Mouse (Mus musculus) neural tube, embryonic 15.5 days (tissue): ENCODE measurements around the gene Rnf227. TPM values are rescaled to one million over a fixed set of nuclear protein-coding genes. Genes with fewer than 3 reads are reported as not detected.

Experiments
- ATAC-seq: fragments of 200-750 bp; cut with Nextera tagmentation; 2 replicates; pipeline ENCODE4 v1.8.0; 2017; ENCODE audit warnings: mild to moderate bottlenecking, moderate TSS enrichment, moderate library complexity; ENCODE audit not compliant: low FRiP score
- H3K27ac ChIP-seq: fragments of 300-500 bp; sonication (generic); replicated peaks from 2 replicates; pipeline ENCODE4 v1.5.1; 2015; ENCODE audit warnings: mild to moderate bottlenecking, inconsistent platforms
- H3K27me3 ChIP-seq: fragments of 300-500 bp; sonication (generic); replicated peaks from 2 replicates; pipeline ENCODE4 v1.6.1; 2015; ENCODE audit warnings: inconsistent platforms
- H3K36me3 ChIP-seq: fragments of 300-500 bp; sonication (generic); 2 replicates; pipeline ENCODE4 v1.6.1; 2015; ENCODE audit warnings: inconsistent platforms
- H3K4me1 ChIP-seq: fragments of 300-500 bp; sonication (generic); 2 replicates; pipeline ENCODE4 v1.6.1; 2015; ENCODE audit warnings: inconsistent platforms
- H3K4me2 ChIP-seq: fragments of 300-500 bp; sonication (generic); 2 replicates; pipeline ENCODE4 v1.6.1; 2015; ENCODE audit warnings: inconsistent platforms, mild to moderate bottlenecking, moderate library complexity
- H3K4me3 ChIP-seq: fragments of 300-500 bp; sonication (generic); replicated peaks from 2 replicates; pipeline ENCODE4 v1.5.1; 2015; ENCODE audit warnings: mild to moderate bottlenecking, inconsistent platforms
- H3K9ac ChIP-seq: fragments of 300-500 bp; sonication (generic); replicated peaks from 2 replicates; pipeline ENCODE4 v1.6.1; 2015; ENCODE audit warnings: mild to moderate bottlenecking, inconsistent platforms
- H3K9me3 ChIP-seq: fragments of 300-500 bp; sonication (generic); replicated peaks from 2 replicates; pipeline ENCODE4 v1.6.1; 2016; ENCODE audit warnings: inconsistent platforms
- WGBS: fragments of 180-500 bp; shearing (Covaris S2); methylation state at CpG from one replicate; pipeline ENCODE4 v1.1.7; 2015; ENCODE audit warnings: mixed read lengths; 5-methylcytosine and 5-hydroxymethylcytosine counted together
- polyA plus RNA-seq: library from polyadenylated mRNA; unstranded; fragments of >200 nt; fragmentation: Nextera tagmentation; extraction: Ambion mirVana; gene quantifications from 2 replicates; pipeline ENCODE4 v1.2.1, GENCODE M21; 2015

Rnf227 gene
- polyA plus RNA-seq, 1 experiment from 2014 or later, result 250 TPM

DNA sequence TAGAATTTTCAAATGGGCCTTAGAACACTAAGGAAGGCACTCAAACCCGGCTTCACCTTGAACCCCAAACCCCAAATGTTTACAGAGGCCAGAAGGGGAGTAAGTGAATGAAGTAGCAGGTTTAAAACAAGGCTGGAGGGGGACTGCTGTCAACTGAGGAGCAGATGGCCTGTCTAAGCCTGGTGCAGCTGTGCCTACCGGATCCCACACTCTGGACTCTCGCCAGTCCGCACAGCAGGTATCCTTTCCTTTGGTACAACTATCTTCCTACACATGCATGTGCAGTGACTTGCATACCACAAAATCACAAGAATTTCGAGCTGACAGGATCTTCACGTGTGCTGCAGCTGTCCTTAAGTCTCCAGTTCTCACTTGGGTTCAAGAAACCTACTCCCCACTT is 18.3 kb upstream of the Rnf227 start:
- Histone ChIP-seq H3K4me1 (peaks cover 54% of the 10 kb centered on the region), H3K4me3 (0 out of 2 replicates have a peak overlapping the region, but pooled peaks have one; percentile 1), H3K9me3 (no peaks in the 10 kb centered on the region), H3K36me3 (peaks cover 16% of the 10 kb centered on the region), H3K9ac (no peak overlapping the region), H3K4me2 (peak overlapping the region; percentile 84), H3K27ac (no peak overlapping the region), H3K27me3 (no peaks in the 10 kb centered on the region; the same call in 1 of the 2 replicates)
- 67% methylated on average over 6 of the region's 6 CpGs for WGBS
- ATAC-seq, result no peak

- H3K27ac ChIP-seq, result peak overlapping the region; percentile 92
- H3K4me2 ChIP-seq, result peak overlapping the region; percentile 84
- ATAC-seq, result no peak
- H3K36me3 ChIP-seq, result peaks cover 16% of the 10 kb centered on the region
- peaks cover 7% of the 10 kb centered on the region for H3K27me3 ChIP-seq
- no peaks in the 10 kb centered on the region for H3K9me3 ChIP-seq
- H3K4me3 ChIP-seq, result peak overlapping the region; percentile 66
- H3K9ac ChIP-seq, result peak overlapping the region; percentile 75
- peaks cover 58% of the 10 kb centered on the region for H3K4me1 ChIP-seq
- WGBS, result 24% methylated on average over 18 of the region's 18 CpGs
These were observed 17.4 kb upstream of the Rnf227 start for GRCm38 (mm10) chr11:69322693-69323471.

DNA sequence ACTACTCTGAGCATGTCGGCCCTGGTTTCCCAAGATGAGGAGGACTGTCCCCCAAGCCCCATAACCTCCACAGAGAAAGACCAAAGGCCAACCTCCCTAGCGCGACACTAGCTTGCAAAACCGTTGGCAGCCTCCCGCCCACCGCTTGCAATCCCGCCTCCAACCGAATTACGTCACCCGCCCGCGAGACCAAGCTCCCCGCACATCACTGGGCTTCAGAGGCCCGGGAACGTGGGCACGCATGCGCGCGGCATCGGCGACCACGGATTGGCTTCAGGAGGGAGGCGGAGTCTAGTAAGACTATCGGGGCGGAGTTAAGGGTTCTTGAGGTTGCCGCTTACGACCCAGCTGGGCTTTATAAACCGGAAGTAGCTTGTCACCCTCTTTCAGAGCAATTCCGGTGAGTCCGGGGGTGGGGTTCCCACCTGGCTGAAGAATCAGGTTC is 16.6 kb upstream of the Rnf227 start, which contains the start of the genes Cntrob and Trappc1:
TSS of gene Cntrob (minus strand) at position 109 of the 445 bp plus-strand sequence.
TSS of gene Trappc1 (plus strand) at position 314 of the 445 bp plus-strand sequence.
- ATAC-seq, result peak; percentile 95
- peak within 1 kb of the TSS; percentile 66 for H3K4me3 ChIP-seq
- H3K36me3 ChIP-seq, result peaks cover 11% of the 10 kb centered on the region
- H3K9me3 ChIP-seq, result no peaks in the 10 kb centered on the region
- peaks cover 8% of the 10 kb centered on the region for H3K27me3 ChIP-seq
- H3K9ac ChIP-seq, result peak within 1 kb of the TSS; percentile 75
- peak within 1 kb of the TSS; percentile 84 for H3K4me2 ChIP-seq
- H3K27ac ChIP-seq, result peak within 1 kb of the TSS; percentile 92
- under 1% methylated on average over 30 of the region's 30 CpGs for WGBS
- H3K4me1 ChIP-seq, result peaks cover 58% of the 10 kb centered on the region

GRCm38 (mm10) chr11:69324749-69325148 is 15.5 kb upstream of the Rnf227 start:
- no peaks in the 10 kb centered on the region for H3K9me3 ChIP-seq
- 85% methylated on average over 6 of the region's 6 CpGs for WGBS
- ATAC-seq, result no peak
- H3K4me3 ChIP-seq, result peak overlapping the region; percentile 66
- H3K36me3 ChIP-seq, result peaks cover 2% of the 10 kb centered on the region; the same call in 1 of the 2 replicates
- peaks cover 8% of the 10 kb centered on the region for H3K27me3 ChIP-seq
- no peak overlapping the region for H3K27ac ChIP-seq
- peak overlapping the region; percentile 84 for H3K4me2 ChIP-seq
- peaks cover 58% of the 10 kb centered on the region for H3K4me1 ChIP-seq
- peak overlapping the region; percentile 75; the same call in 1 of the 2 replicates for H3K9ac ChIP-seq

DNA sequence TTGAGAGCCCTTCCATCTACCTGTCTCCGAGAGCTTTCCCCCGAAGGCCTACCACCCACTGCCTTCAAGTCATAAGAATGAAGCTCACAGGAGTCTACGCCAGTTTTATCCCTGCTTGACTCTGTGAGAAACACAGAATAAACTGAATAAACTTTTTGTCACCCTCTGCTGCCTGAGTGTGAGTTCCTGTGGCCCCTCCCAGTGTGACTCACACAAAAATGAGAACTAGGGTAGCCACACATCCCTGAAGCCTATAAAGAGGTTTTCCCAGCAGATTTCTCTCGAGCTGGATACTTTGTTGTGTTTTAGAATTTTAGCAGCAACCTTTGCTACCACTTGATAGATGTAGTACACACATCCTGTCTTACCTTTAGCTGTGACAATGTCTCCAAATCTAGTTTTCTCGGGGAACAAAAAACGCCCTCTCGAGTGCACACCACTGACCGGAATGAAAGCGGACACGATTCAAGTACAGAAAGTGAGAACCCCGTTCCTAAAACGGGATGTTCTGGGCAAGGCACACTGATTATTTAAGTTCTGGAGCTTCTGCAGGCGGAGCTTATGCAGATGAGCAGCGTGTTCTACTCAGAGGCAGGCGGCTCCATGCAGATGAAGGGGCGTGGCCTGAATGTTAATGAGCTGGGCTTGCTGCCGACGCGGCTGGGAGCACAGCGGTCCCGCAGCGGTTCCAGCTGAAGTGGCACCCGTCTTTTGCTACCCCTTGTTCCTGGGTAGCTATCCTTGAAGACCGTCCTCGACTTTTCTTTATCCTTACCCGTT is 14.4 kb upstream of the Rnf227 start, which contains the start of gene Kcnab3:
TSS of gene Kcnab3 (plus strand) at position 631 of the 780 bp plus-strand sequence.
- Histone ChIP-seq H3K9ac (peak within 1 kb of the TSS; percentile 59), H3K27me3 (peaks cover 8% of the 10 kb centered on the region), H3K4me1 (peaks cover 56% of the 10 kb centered on the region), H3K27ac (peak within 1 kb of the TSS; percentile 38; the same call in 1 of the 2 replicates), H3K4me3 (peak within 1 kb of the TSS; percentile 55), H3K4me2 (peak within 1 kb of the TSS; percentile 84), H3K36me3 (no peaks in the 10 kb centered on the region), H3K9me3 (no peaks in the 10 kb centered on the region)
- 12% methylated on average over 26 of the region's 26 CpGs for WGBS
- peak; percentile 39 for ATAC-seq

GRCm38 (mm10) chr11:69326408-69327156 is 13.7 kb upstream of the Rnf227 start:
- Histone ChIP-seq H3K4me2 (peak overlapping the region; percentile 64), H3K9ac (peak overlapping the region; percentile 59), H3K27me3 (peaks cover 8% of the 10 kb centered on the region), H3K36me3 (no peaks in the 10 kb centered on the region), H3K4me3 (peak overlapping the region; percentile 55), H3K27ac (peak overlapping the region; percentile 38; the same call in 1 of the 2 replicates), H3K9me3 (no peaks in the 10 kb centered on the region), H3K4me1 (peaks cover 58% of the 10 kb centered on the region)
- under 1% methylated on average over 45 of the region's 45 CpGs for WGBS
- 0 out of 2 replicates have a peak, but pooled peaks have one; percentile 15 for ATAC-seq

DNA sequence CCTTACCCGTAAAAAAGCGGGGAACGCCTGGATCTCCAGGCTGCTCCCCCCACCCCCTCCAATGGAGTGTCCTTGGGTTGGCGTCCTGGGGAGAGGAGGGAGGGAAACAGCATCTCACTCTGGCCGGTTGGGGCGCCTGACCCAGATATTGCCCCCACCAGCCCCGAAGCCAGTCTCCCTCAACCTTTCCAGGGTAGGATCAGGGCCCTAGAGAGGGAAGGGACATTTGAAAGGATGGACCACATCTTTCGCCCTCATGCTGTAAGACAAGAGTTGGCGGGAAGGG is 13.2 kb upstream of the Rnf227 start:
- 13% methylated on average over 9 of the region's 9 CpGs for WGBS
- no peak for ATAC-seq
- peaks cover 58% of the 10 kb centered on the region for H3K4me1 ChIP-seq
- H3K4me2 ChIP-seq, result peak overlapping the region; percentile 64
- H3K27me3 ChIP-seq, result peaks cover 8% of the 10 kb centered on the region
- no peak overlapping the region for H3K9ac ChIP-seq
- no peak overlapping the region for H3K27ac ChIP-seq
- H3K4me3 ChIP-seq, result peak overlapping the region; percentile 55; the same call in 1 of the 2 replicates
- H3K9me3 ChIP-seq, result no peaks in the 10 kb centered on the region
- H3K36me3 ChIP-seq, result no peaks in the 10 kb centered on the region

DNA sequence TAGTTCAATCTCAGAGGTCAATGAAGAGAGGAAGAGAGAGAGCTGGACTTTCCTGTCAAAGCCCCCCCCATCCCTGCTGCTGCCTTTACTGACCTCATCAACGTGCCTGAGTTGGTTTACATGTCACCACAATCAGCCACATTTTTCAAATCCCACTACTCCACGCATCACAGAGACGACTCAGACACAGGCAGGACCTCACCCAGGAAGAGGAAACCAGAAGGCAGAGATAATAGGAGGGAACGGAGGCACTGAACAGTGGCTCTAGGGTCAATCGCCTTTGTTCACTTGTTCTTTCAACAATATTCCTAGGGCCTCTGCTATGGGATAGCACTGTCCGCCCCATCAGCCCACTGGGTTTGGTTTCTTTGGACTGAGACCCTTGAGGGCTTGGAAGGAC is 12.6 kb upstream of the Rnf227 start:
- H3K36me3 ChIP-seq, result no peaks in the 10 kb centered on the region
- no peak for ATAC-seq
- no peaks in the 10 kb centered on the region for H3K9me3 ChIP-seq
- H3K4me1 ChIP-seq, result peaks cover 58% of the 10 kb centered on the region
- no peak overlapping the region for H3K4me3 ChIP-seq
- 46% methylated on average over 6 of the region's 6 CpGs for WGBS
- no peak overlapping the region for H3K9ac ChIP-seq
- H3K27ac ChIP-seq, result no peak overlapping the region
- no peak overlapping the region for H3K4me2 ChIP-seq
- H3K27me3 ChIP-seq, result peaks cover 8% of the 10 kb centered on the region

GRCm38 (mm10) chr11:69328517-69328916 is 11.7 kb upstream of the Rnf227 start:
- Histone ChIP-seq H3K4me1 (peaks cover 56% of the 10 kb centered on the region), H3K36me3 (no peaks in the 10 kb centered on the region), H3K27me3 (peaks cover 8% of the 10 kb centered on the region), H3K9me3 (no peaks in the 10 kb centered on the region), H3K4me2 (no peak overlapping the region), H3K4me3 (no peak overlapping the region), H3K27ac (no peak overlapping the region), H3K9ac (no peak overlapping the region)
- 91% methylated on average over 6 of the region's 6 CpGs for WGBS
- ATAC-seq, result no peak

DNA sequence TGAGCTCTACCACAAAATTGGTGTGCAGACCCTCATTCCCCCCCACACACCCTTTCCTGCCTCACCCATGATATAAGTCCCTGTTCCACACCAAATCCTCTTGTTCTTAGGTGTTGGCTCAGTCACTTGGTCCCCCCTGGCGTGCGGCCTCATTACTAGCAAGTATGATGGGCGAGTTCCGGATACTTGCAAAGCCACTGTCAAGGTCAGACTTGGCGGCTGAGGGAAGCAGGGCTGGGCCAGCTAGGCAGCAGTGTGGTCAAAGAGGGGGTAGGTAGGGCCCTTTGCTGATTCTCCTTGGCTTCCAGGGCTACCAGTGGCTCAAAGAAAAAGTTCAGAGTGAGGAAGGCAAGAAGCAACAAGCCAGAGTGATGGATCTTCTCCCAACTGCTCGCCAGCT is 9.1 kb upstream of the Rnf227 start:
- Histone ChIP-seq H3K4me2 (peak overlapping the region; percentile 73), H3K9me3 (no peaks in the 10 kb centered on the region), H3K4me3 (peak overlapping the region; percentile 45; the same call in 1 of the 2 replicates), H3K27ac (peak overlapping the region; percentile 87), H3K27me3 (peaks cover 8% of the 10 kb centered on the region), H3K36me3 (no peaks in the 10 kb centered on the region), H3K9ac (no peak overlapping the region), H3K4me1 (peaks cover 37% of the 10 kb centered on the region)
- 88% methylated on average over 6 of the region's 6 CpGs for WGBS
- ATAC-seq, result no peak

DNA sequence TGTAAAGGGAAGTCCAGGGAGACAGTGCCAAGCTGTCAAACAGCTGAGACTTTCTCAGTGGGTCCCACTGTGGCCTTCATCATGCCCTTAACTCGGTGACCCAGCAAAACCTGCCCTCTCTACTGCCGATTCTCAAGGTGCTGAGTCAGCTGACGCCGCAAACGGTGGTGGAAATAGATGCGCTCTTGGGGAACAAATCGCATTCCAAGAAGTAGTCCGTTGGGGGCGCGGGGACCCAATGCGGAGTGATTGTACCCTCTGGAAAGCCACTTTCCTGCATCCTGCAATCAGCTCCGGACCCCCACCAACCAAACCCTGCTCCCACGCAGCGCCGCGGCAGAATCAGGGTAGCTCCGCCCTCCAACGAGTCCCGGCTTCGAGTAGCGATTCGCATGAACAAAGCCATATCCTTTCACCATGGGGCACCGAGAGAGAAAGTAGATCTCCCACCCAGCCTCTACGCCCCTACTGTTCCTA is 8.3 kb upstream of the Rnf227 start:
- Histone ChIP-seq H3K36me3 (no peaks in the 10 kb centered on the region), H3K4me1 (peaks cover 29% of the 10 kb centered on the region), H3K9me3 (no peaks in the 10 kb centered on the region), H3K27ac (peak overlapping the region; percentile 87), H3K4me3 (peak overlapping the region; percentile 45), H3K9ac (peak overlapping the region; percentile 59), H3K4me2 (peak overlapping the region; percentile 73), H3K27me3 (peaks cover 8% of the 10 kb centered on the region)
- under 1% methylated on average over 24 of the region's 24 CpGs for WGBS
- ATAC-seq, result peak; percentile 78
